In genomic region chr8:121952122-121952521, GRCm38 (mm10) we compare ENCODE assay signal across 7 mouse cellular contexts. TPM values are rescaled to one million over a fixed set of nuclear protein-coding genes. Genes with fewer than 3 reads are reported as not detected.
DNase-seq lines count a peak whose midpoint lies in the region; ATAC-seq and TF ChIP-seq lines count a peak whose summit lies in the region.

No protein-coding gene starts in this region.

- peak overlapping the region; percentile 95 for H3K4me3 ChIP-seq in lung, embryonic 14.5 days (ENCODE audit: low read depth, low read length)
- peak overlapping the region; percentile 93; the same call in 1 of the 2 replicates for H3K4me3 ChIP-seq in forebrain, embryonic 14.5 days (ENCODE audit: low read depth, low read length)
- H3K4me3 ChIP-seq in limb, embryonic 13.5 days, result peak overlapping the region; percentile 96
- H3K4me3 ChIP-seq in stomach, embryonic 14.5 days (ENCODE audit: low read depth, low read length), result peak overlapping the region; percentile 90

- peaks cover 24% of the 10 kb centered on the region for H3K4me1 ChIP-seq in lung, embryonic 14.5 days (ENCODE audit: insufficient read depth)
- H3K4me1 ChIP-seq in forebrain, embryonic 14.5 days (ENCODE audit: control insufficient read depth, insufficient read depth, low read length), result peaks cover 30% of the 10 kb centered on the region
- peaks cover 58% of the 10 kb centered on the region for H3K4me1 ChIP-seq in limb, embryonic 13.5 days
- peaks cover 19% of the 10 kb centered on the region for H3K4me1 ChIP-seq in stomach, embryonic 14.5 days (ENCODE audit: control insufficient read depth, insufficient read depth, low read length)

- H3K9ac ChIP-seq in lung, embryonic 14.5 days, result peak overlapping the region; percentile 3; the same call in 1 of the 2 replicates
- H3K9ac ChIP-seq in forebrain, embryonic 14.5 days (ENCODE audit: low read length), result peak overlapping the region; percentile 47
- H3K9ac ChIP-seq in limb, embryonic 13.5 days, result peak overlapping the region; percentile 99
- H3K9ac ChIP-seq in stomach, embryonic 14.5 days (replicated peaks; ENCODE audit: low read depth, low read length), result no peak overlapping the region

- H3K36me3 ChIP-seq in lung, embryonic 14.5 days (ENCODE audit: insufficient read depth), result peaks cover 42% of the 10 kb centered on the region
- peaks cover 25% of the 10 kb centered on the region for H3K36me3 ChIP-seq in forebrain, embryonic 14.5 days (ENCODE audit: control insufficient read depth, insufficient read depth, low read length)
- peaks cover 34% of the 10 kb centered on the region for H3K36me3 ChIP-seq in limb, embryonic 13.5 days
- H3K36me3 ChIP-seq in stomach, embryonic 14.5 days (ENCODE audit: control insufficient read depth, insufficient read depth, low read length), result peaks cover 24% of the 10 kb centered on the region

- H3K27ac ChIP-seq in lung, embryonic 14.5 days (ENCODE audit: low read depth), result no peak overlapping the region
- 0 out of 2 replicates have a peak overlapping the region, but pooled peaks have one; percentile 21 for H3K27ac ChIP-seq in forebrain, embryonic 14.5 days (ENCODE audit: low read depth, low read length)
- H3K27ac ChIP-seq in limb, embryonic 13.5 days, result no peak overlapping the region
- H3K27ac ChIP-seq in stomach, embryonic 14.5 days (ENCODE audit: low read length), result no peak overlapping the region

- no peak for DNase-seq in lung, embryonic 14.5 days
- DNase-seq in lung, postnatal 14 days, result no peak
- no peak for DNase-seq in forebrain, embryonic 14.5 days (ENCODE audit: low spot score)
- no peak for DNase-seq in MN1 (ENCODE audit: low spot score)
- no peak for DNase-seq in adrenal gland, adult 18-20 months (ENCODE audit: low spot score in 2 of 2)

- H3K9me3 ChIP-seq in lung, embryonic 14.5 days (ENCODE audit: low read depth, low read length), result no peaks in the 10 kb centered on the region
- no peaks in the 10 kb centered on the region for H3K9me3 ChIP-seq in forebrain, embryonic 14.5 days (replicated peaks; ENCODE audit: control insufficient read depth, low read length)
- H3K9me3 ChIP-seq in limb, embryonic 13.5 days, result no peaks in the 10 kb centered on the region
- no peaks in the 10 kb centered on the region for H3K9me3 ChIP-seq in stomach, embryonic 14.5 days (ENCODE audit: control insufficient read depth, low read depth, low read length)

- no peaks in the 10 kb centered on the region for H3K27me3 ChIP-seq in lung, embryonic 14.5 days (ENCODE audit: insufficient read depth, low read length)
- H3K27me3 ChIP-seq in forebrain, embryonic 14.5 days (replicated peaks; ENCODE audit: control insufficient read depth, insufficient read depth, low read length), result no peaks in the 10 kb centered on the region
- no peaks in the 10 kb centered on the region for H3K27me3 ChIP-seq in limb, embryonic 13.5 days
- H3K27me3 ChIP-seq in stomach, embryonic 14.5 days (ENCODE audit: control insufficient read depth, insufficient read depth, low read length), result no peaks in the 10 kb centered on the region

- no peak for TF ChIP-seq CTCF in lung, embryonic 14.5 days (IDR thresholded peaks at IDR 0.05; ENCODE audit: low read depth)

- no peak for ATAC-seq in lung, embryonic 14.5 days (ENCODE audit: insufficient read depth)
- no peak for ATAC-seq in forebrain, embryonic 14.5 days
- no peak for ATAC-seq in limb, embryonic 13.5 days (ENCODE audit: low FRiP score, low read depth)
- ATAC-seq in stomach, embryonic 14.5 days (ENCODE audit: insufficient number of reproducible peaks, insufficient read depth, low FRiP score, low read depth), result no peak

- H3K4me2 ChIP-seq in lung, embryonic 14.5 days, result peak overlapping the region; percentile 80
- peak overlapping the region; percentile 80 for H3K4me2 ChIP-seq in forebrain, embryonic 14.5 days (ENCODE audit: low read length)
- H3K4me2 ChIP-seq in limb, embryonic 13.5 days (replicated peaks), result peak overlapping the region; percentile 92
- peak overlapping the region; percentile 95 for H3K4me2 ChIP-seq in stomach, embryonic 14.5 days (replicated peaks; ENCODE audit: low read depth, low read length)

RNA-seq across cellular contexts. Expression of gene Banp, which starts 2.6 kb away (rescaled TPM):
- 42.1 and 43.8 TPM in 2 replicates for polyA plus RNA-seq in lung, embryonic 14.5 days (2014; fragmentation: Nextera tagmentation; extraction: Ambion mirVana)
- polyA plus RNA-seq in forebrain, embryonic 14.5 days (2014; fragmentation: Nextera tagmentation; extraction: Ambion mirVana), result 47.2 and 57.7 TPM in 2 replicates
- 42.0 and 53.6 TPM in 2 replicates for polyA plus RNA-seq in limb, embryonic 13.5 days (2015; fragmentation: Nextera tagmentation; extraction: Ambion mirVana)
- 33.8 and 42.4 TPM in 2 replicates for polyA plus RNA-seq in stomach, embryonic 14.5 days (2014; fragmentation: Nextera tagmentation; extraction: Ambion mirVana)
- total RNA-seq in adrenal gland, adult 18-20 months (2021), result 10 to 100 TPM; 44.8 to 48.9 TPM

RNA-seq across cellular contexts. Expression of gene Car5a, which starts 7.4 kb away (rescaled TPM):
- polyA plus RNA-seq in lung, embryonic 14.5 days (2014; fragmentation: Nextera tagmentation; extraction: Ambion mirVana), result not detected in 2 replicates
- 0.28 and 0.46 TPM in 2 replicates for polyA plus RNA-seq in forebrain, embryonic 14.5 days (2014; fragmentation: Nextera tagmentation; extraction: Ambion mirVana)
- polyA plus RNA-seq in limb, embryonic 13.5 days (2015; fragmentation: Nextera tagmentation; extraction: Ambion mirVana), result not detected in 2 replicates
- polyA plus RNA-seq in stomach, embryonic 14.5 days (2014; fragmentation: Nextera tagmentation; extraction: Ambion mirVana), result not detected in 2 replicates
- not detected for total RNA-seq in adrenal gland, adult 18-20 months (2021)

RNA-seq across cellular contexts. Expression of gene Slc7a5, which starts 44.6 kb away (rescaled TPM):
- 27.3 and 28.8 TPM in 2 replicates for polyA plus RNA-seq in lung, embryonic 14.5 days (2014; fragmentation: Nextera tagmentation; extraction: Ambion mirVana)
- 37.9 and 39.7 TPM in 2 replicates for polyA plus RNA-seq in forebrain, embryonic 14.5 days (2014; fragmentation: Nextera tagmentation; extraction: Ambion mirVana)
- 14.2 TPM in 2 replicates for polyA plus RNA-seq in limb, embryonic 13.5 days (2015; fragmentation: Nextera tagmentation; extraction: Ambion mirVana)
- 17.1 and 19.7 TPM in 2 replicates for polyA plus RNA-seq in stomach, embryonic 14.5 days (2014; fragmentation: Nextera tagmentation; extraction: Ambion mirVana)
- total RNA-seq in adrenal gland, adult 18-20 months (2021), result 10 to 100 TPM; 35.3 to 48.3 TPM
